Mouse (Mus musculus): Measurements from ENCODE around the gene Gemin7. TPM values are rescaled to one million over a fixed set of nuclear protein-coding genes. Genes with fewer than 3 reads are reported as not detected.

Gene Gemin7
- polyA plus RNA-seq, 1 experiment = 74.3 TPM

- peak overlapping the region; percentile 98 for H3K4me3 ChIP-seq (replicated peaks; ENCODE audit: control insufficient read depth, low read depth, low read length)
- H3K4me1 ChIP-seq (ENCODE audit: control insufficient read depth, insufficient read depth, low read length) = peaks cover 8% of the 10 kb centered on the region
- TF ChIP-seq POLR2A (IDR thresholded peaks at IDR 0.05; ENCODE audit: borderline replicate concordance, control insufficient read depth, low read depth, low read length) = peak; percentile 53; the same call in 1 of the 2 replicates
- TF ChIP-seq CTCF (IDR thresholded peaks at IDR 0.05; ENCODE audit: control insufficient read depth, insufficient read depth, low read length) = no peak
- WGBS = under 1% methylated on average over 102 of the region's 102 CpGs
- peak overlapping the region; percentile 96 for H3K27ac ChIP-seq (ENCODE audit: control insufficient read depth, insufficient read depth, low read depth, low read length, poor library complexity)
Observed at GRCm38 (mm10) chr7:19561765-19562642, 15.4 kb downstream of the Gemin7 start.

DNA sequence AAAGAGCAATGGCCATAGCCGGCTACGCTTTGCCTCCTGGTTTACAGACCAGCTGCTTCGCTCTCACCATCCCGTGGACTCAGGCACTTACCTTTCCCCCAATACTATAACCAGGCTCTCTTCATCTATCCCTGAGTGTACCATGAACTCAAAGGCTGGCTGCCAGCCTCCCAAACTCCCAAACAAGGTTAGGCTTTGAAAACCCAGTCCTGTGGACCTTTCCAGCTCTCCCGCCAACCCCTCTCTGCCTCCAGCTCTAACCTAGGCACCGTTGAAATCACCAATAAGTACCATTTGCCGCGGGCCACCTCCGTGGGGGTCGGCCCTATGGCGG lies 16.0 kb downstream of the Gemin7 start:
- under 1% methylated on average over 11 of the region's 11 CpGs for WGBS
- Histone ChIP-seq H3K4me1 (ENCODE audit: control insufficient read depth, insufficient read depth, low read length) (peaks cover 8% of the 10 kb centered on the region), H3K4me3 (replicated peaks; ENCODE audit: control insufficient read depth, low read depth, low read length) (peak overlapping the region; percentile 98), H3K27ac (ENCODE audit: control insufficient read depth, insufficient read depth, low read depth, low read length, poor library complexity) (peak overlapping the region; percentile 96)
- no peak for TF ChIP-seq POLR2A (IDR thresholded peaks at IDR 0.05; ENCODE audit: borderline replicate concordance, control insufficient read depth, low read depth, low read length)

DNA sequence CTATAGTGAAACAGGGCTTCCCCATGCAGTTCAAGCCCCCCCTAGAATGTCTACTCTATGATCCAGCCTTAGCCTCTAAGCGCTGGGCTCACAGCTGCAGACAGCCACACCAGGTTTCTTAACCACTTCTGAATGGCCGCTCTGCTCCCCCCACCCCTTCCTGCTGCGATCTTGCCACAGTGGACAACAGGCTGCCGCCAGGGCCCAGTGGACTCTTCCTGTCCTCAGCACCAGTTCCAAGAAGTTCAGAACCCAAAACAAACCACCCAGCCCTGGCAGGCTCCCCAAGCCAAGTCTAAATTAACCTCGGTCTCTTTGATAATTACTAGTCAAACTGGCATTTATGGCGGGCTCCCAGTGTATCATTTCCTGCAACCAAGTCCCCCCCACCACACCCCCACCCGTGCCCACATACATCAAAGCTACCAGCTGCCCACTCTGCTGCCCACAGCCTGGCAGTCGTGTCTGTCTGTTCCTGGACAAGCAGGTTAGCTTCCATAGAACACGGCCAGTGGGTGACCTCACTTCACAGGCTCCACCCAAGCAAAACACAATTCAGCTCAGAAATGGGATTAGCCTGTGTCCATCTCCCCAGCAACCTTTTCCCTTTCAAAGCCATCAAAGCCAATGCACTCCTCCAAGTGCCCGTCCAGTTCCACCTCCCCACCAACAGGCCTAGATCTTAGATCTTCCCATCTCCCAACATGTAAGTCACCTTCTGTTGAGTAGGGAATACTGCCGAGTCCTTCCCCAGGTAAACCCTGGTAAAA lies 16.7 kb downstream of the Gemin7 start:
- Histone ChIP-seq H3K27ac (ENCODE audit: control insufficient read depth, insufficient read depth, low read depth, low read length, poor library complexity) (peak overlapping the region; percentile 96), H3K4me3 (replicated peaks; ENCODE audit: control insufficient read depth, low read depth, low read length) (peak overlapping the region; percentile 98), H3K4me1 (ENCODE audit: control insufficient read depth, insufficient read depth, low read length) (peaks cover 8% of the 10 kb centered on the region)
- 5% methylated on average over 11 of the region's 11 CpGs for WGBS
- TF ChIP-seq CTCF (IDR thresholded peaks at IDR 0.05; ENCODE audit: control insufficient read depth, insufficient read depth, low read length) = no peak
- no peak for TF ChIP-seq POLR2A (IDR thresholded peaks at IDR 0.05; ENCODE audit: borderline replicate concordance, control insufficient read depth, low read depth, low read length)

- Histone ChIP-seq H3K27ac (ENCODE audit: control insufficient read depth, insufficient read depth, low read depth, low read length, poor library complexity) (no peak overlapping the region), H3K4me3 (replicated peaks; ENCODE audit: control insufficient read depth, low read depth, low read length) (no peak overlapping the region), H3K4me1 (ENCODE audit: control insufficient read depth, insufficient read depth, low read length) (peaks cover 8% of the 10 kb centered on the region)
- TF ChIP-seq POLR2A (IDR thresholded peaks at IDR 0.05; ENCODE audit: borderline replicate concordance, control insufficient read depth, low read depth, low read length) (no peak), CTCF (IDR thresholded peaks at IDR 0.05; ENCODE audit: control insufficient read depth, insufficient read depth, low read length) (peak; percentile 52)
- WGBS = 60% methylated on average over 2 of the region's 2 CpGs
Observed at GRCm38 (mm10) chr7:19558965-19559364, 18.4 kb downstream of the Gemin7 start.

- WGBS = 88% methylated on average over 6 of the region's 6 CpGs
- TF ChIP-seq POLR2A (IDR thresholded peaks at IDR 0.05; ENCODE audit: borderline replicate concordance, control insufficient read depth, low read depth, low read length) (no peak), CTCF (IDR thresholded peaks at IDR 0.05; ENCODE audit: control insufficient read depth, insufficient read depth, low read length) (no peak)
- H3K4me3 ChIP-seq (replicated peaks; ENCODE audit: control insufficient read depth, low read depth, low read length) = no peak overlapping the region
- H3K27ac ChIP-seq (ENCODE audit: control insufficient read depth, insufficient read depth, low read depth, low read length, poor library complexity) = no peak overlapping the region
- H3K4me1 ChIP-seq (ENCODE audit: control insufficient read depth, insufficient read depth, low read length) = peaks cover 7% of the 10 kb centered on the region
Observed at GRCm38 (mm10) chr7:19557982-19558900, 19.2 kb downstream of the Gemin7 start.

GRCm38 (mm10) chr7:19557086-19557485 lies 20.3 kb downstream of the Gemin7 start:
- WGBS = 89% methylated on average over 2 of the region's 2 CpGs
- no peak overlapping the region for H3K27ac ChIP-seq (ENCODE audit: control insufficient read depth, insufficient read depth, low read depth, low read length, poor library complexity)
- no peak overlapping the region for H3K4me3 ChIP-seq (replicated peaks; ENCODE audit: control insufficient read depth, low read depth, low read length)
- H3K4me1 ChIP-seq (ENCODE audit: control insufficient read depth, insufficient read depth, low read length) = peaks cover 7% of the 10 kb centered on the region
- TF ChIP-seq CTCF (IDR thresholded peaks at IDR 0.05; ENCODE audit: control insufficient read depth, insufficient read depth, low read length) (no peak), POLR2A (IDR thresholded peaks at IDR 0.05; ENCODE audit: borderline replicate concordance, control insufficient read depth, low read depth, low read length) (no peak)

- 96% methylated on average over 1 of the region's 1 CpGs for WGBS
- TF ChIP-seq CTCF (IDR thresholded peaks at IDR 0.05; ENCODE audit: control insufficient read depth, insufficient read depth, low read length) (no peak), POLR2A (IDR thresholded peaks at IDR 0.05; ENCODE audit: borderline replicate concordance, control insufficient read depth, low read depth, low read length) (no peak)
- no peak overlapping the region for H3K4me3 ChIP-seq (replicated peaks; ENCODE audit: control insufficient read depth, low read depth, low read length)
- H3K4me1 ChIP-seq (ENCODE audit: control insufficient read depth, insufficient read depth, low read length) = no peaks in the 10 kb centered on the region; the same call in 1 of the 2 replicates
- no peak overlapping the region for H3K27ac ChIP-seq (ENCODE audit: control insufficient read depth, insufficient read depth, low read depth, low read length, poor library complexity)
Observed at GRCm38 (mm10) chr7:19554168-19554567, 23.2 kb downstream of the Gemin7 start.
